Mouse (Mus musculus): Measurements from ENCODE around the gene Eif3k.

DNA sequence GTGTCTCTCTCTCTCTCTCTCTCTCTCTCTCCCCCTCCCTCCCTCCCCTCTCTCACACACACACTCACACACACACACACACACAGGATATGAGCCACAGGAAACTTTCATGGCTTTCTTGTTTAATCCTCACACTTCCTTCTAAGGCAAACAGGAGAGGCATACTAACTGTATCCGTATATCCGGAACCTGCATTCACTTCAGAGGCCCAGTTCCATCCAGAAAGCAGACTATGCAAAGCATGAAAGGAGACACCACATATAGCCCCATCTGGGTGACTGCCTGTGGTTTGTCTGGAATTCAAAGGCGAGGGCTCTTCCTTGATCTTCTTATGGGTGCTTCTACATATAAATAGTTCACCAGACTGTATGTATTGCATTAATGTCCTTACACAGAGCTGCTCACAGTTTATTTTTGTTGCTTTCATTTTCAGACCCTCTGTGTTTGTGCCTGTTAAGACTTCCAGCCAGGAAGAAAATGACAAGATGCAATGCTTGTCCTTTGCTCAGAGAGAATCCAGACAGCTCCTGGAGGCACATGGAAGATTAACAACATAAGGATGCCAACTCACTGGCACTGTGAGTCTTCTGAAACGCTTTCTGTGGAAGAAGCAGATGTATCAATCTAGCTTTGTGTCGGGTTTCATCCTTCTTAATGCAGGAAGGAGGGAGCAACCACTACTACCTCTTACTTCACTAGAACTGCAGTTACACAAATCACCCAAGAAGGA is 38.0 kb downstream of the Eif3k start:
- TF ChIP-seq POLR2A (IDR thresholded peaks at IDR 0.05; ENCODE audit: borderline replicate concordance, extremely low read depth, insufficient read depth, insufficient read length, poor library complexity, severe bottlenecking) (no peak), CTCF (IDR thresholded peaks at IDR 0.05; ENCODE audit: borderline replicate concordance, extremely low read depth, insufficient read depth, insufficient read length) (no peak)
